Mouse (Mus musculus) C2C12 (cell line): ENCODE data around the gene Hes7. TPM values are rescaled to one million over a fixed set of nuclear protein-coding genes. Genes with fewer than 3 reads are reported as not detected.

Experiments used
- H3K27me3 ChIP-seq: one replicate; pipeline ENCODE4 v1.6.1; 2011; ENCODE audit not compliant: control insufficient read depth, insufficient read depth, insufficient read length
- H3K36me3 ChIP-seq: one replicate; pipeline ENCODE4 v1.6.1; 2011; ENCODE audit not compliant: control insufficient read depth, insufficient read depth
- H3K4me3 ChIP-seq: one replicate; pipeline ENCODE4 v1.5.1; 2011; ENCODE audit warnings: mild to moderate bottlenecking, control low read depth; ENCODE audit not compliant: poor library complexity, insufficient read depth, severe bottlenecking
- H3K79me2 ChIP-seq: one replicate; pipeline ENCODE4 v1.6.1; 2011; ENCODE audit not compliant: control insufficient read depth, insufficient read depth
- H3K79me3 ChIP-seq: one replicate; pipeline ENCODE4 v1.6.1; 2011; ENCODE audit warnings: low read depth, control low read depth
- H3ac ChIP-seq: one replicate; pipeline ENCODE3; 2011; ENCODE audit warnings: low read depth; ENCODE audit not compliant: control insufficient read depth, insufficient read length
- CEBPB ChIP-seq: IDR thresholded peaks from one replicate; pipeline ENCODE4 v1.6.1; 2011; ENCODE audit warnings: low read depth, mild to moderate bottlenecking, control low read depth, moderate library complexity
- CTCF ChIP-seq: IDR thresholded peaks from one replicate; pipeline ENCODE4 v1.5.1; 2011; ENCODE audit not compliant: control insufficient read depth, insufficient read depth, insufficient read length
- FOSL1 ChIP-seq: IDR thresholded peaks from one replicate; pipeline ENCODE4 v1.8.0; 2011; ENCODE audit warnings: mild to moderate bottlenecking, low read length; ENCODE audit not compliant: poor library complexity, insufficient read depth, severe bottlenecking
- MAX ChIP-seq: IDR thresholded peaks from one replicate; pipeline ENCODE4 v1.6.1; 2011; ENCODE audit warnings: mild to moderate bottlenecking, control low read depth
- MYOD1 ChIP-seq: IDR thresholded peaks from one replicate; pipeline ENCODE4 v1.6.1; 2011; ENCODE audit warnings: low read depth; ENCODE audit not compliant: control insufficient read depth, insufficient read length
- MYOG ChIP-seq: IDR thresholded peaks from one replicate; pipeline ENCODE4 v1.6.1; 2011; ENCODE audit not compliant: control insufficient read depth, insufficient read length; ENCODE audit errors: extremely low read depth
- USF1 ChIP-seq: IDR thresholded peaks from one replicate; pipeline ENCODE4 v1.6.1; 2011; ENCODE audit warnings: low read depth, mild to moderate bottlenecking, control low read depth, moderate library complexity
- polyA plus RNA-seq: library from polyadenylated mRNA; unstranded; fragments of >200 nt; fragmentation: generic; extraction: Trizol; gene quantifications from one replicate; pipeline ENCODE4 v1.2.1, GENCODE M21; 2012; ENCODE audit warnings: missing spikeins

Gene Hes7
- polyA plus RNA-seq, 1 experiment, result 0.06 TPM

DNA sequence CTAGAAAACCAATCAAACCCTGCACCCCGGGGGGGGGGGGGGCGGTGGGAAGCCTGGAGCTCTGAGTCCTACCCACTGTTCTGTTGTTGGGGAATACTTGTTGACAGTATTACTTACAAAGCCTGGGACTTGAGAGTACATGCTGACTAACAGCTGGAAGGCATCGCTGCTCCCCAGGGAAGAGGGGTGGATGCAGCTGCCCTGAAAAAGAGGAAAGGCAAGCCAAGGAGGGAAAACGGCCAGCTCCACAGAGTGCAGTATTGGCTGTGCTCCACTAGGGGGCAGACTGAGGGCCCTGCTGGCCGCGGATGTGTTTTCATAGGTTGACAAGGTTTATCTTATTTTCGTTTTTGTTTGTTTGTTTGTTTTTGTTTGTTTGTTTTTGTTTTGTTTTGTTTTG lies 51.4 kb downstream of the Hes7 start:
- H3K36me3 ChIP-seq, result no peaks in the 10 kb centered on the region
- TF ChIP-seq CEBPB, result no peak
- TF ChIP-seq USF1, result no peak
- TF ChIP-seq MYOD1, result peak; percentile 51
- TF ChIP-seq MYOG, result no peak
- TF ChIP-seq FOSL1, result no peak
- TF ChIP-seq CTCF, result peak; percentile 69
- TF ChIP-seq MAX, result no peak
- no peaks in the 10 kb centered on the region for H3K79me2 ChIP-seq
- peaks cover 21% of the 10 kb centered on the region for H3K27me3 ChIP-seq
- H3K4me3 ChIP-seq, result no peak overlapping the region
- no peaks in the 10 kb centered on the region for H3K79me3 ChIP-seq
- H3ac ChIP-seq, result no peak overlapping the region

DNA sequence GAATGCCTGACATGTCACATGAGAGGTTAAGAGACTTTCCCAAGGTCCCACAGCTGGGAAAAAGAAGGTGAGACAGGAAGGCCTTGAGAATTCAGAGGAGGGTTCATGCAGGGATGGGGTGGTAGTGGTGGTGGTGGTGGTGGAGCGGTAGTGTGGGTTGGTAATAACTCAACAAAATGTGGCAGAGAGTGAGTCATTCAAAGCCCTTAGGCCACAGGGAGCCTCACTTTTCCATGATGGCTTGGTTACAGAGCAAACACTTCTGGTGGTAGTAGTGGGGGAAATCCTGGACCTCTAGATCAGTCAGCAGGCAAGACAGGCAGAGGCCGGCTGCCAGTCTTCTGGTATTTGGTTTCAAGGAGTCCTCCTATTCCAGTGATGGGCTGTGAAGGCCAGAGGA lies 52.4 kb downstream of the Hes7 start:
- Histone ChIP-seq H3ac (no peak overlapping the region), H3K79me3 (no peaks in the 10 kb centered on the region), H3K27me3 (peaks cover 16% of the 10 kb centered on the region), H3K4me3 (no peak overlapping the region), H3K79me2 (no peaks in the 10 kb centered on the region), H3K36me3 (no peaks in the 10 kb centered on the region)
- TF ChIP-seq USF1, result no peak
- TF ChIP-seq FOSL1, result no peak
- TF ChIP-seq MYOG, result no peak
- no peak for TF ChIP-seq CEBPB
- no peak for TF ChIP-seq MAX
- no peak for TF ChIP-seq MYOD1
- TF ChIP-seq CTCF, result no peak

Other genes with a start within 250 kb of the Hes7 start
- gene Ndel1, start 248.5 kb upstream of the Hes7 start, polyA plus RNA-seq, result 27.9 TPM
- gene Rnf222, start 231.9 kb upstream of the Hes7 start, polyA plus RNA-seq, result not detected
- 625 TPM for gene Rpl26, start 218.8 kb upstream of the Hes7 start, polyA plus RNA-seq
- not detected for gene Odf4, start 193.3 kb upstream of the Hes7 start, polyA plus RNA-seq
- gene Arhgef15, start 162.9 kb upstream of the Hes7 start, polyA plus RNA-seq, result 0.25 TPM
- 0.88 TPM for gene Slc25a35, start 152.3 kb upstream of the Hes7 start, polyA plus RNA-seq
- gene Rangrf, start 145.2 kb upstream of the Hes7 start, polyA plus RNA-seq, result 76.2 TPM
- gene Pfas, start 111.9 kb upstream of the Hes7 start, polyA plus RNA-seq, result 22.2 TPM
- gene Ctc1, start 104.5 kb upstream of the Hes7 start, polyA plus RNA-seq, result 35.0 TPM
- gene Aurkb, start 74.8 kb upstream of the Hes7 start, polyA plus RNA-seq, result 76.6 TPM
- 14.3 TPM for gene Borcs6, start 60.7 kb upstream of the Hes7 start, polyA plus RNA-seq
- gene Tmem107, start 49.6 kb upstream of the Hes7 start, polyA plus RNA-seq, result 41.9 TPM
- 20.9 TPM for gene Vamp2, start 31.9 kb upstream of the Hes7 start, polyA plus RNA-seq
- gene Per1, start 25.2 kb upstream of the Hes7 start, polyA plus RNA-seq, result 4.5 TPM
- gene 9130213A22Rik, start 2.2 kb downstream of the Hes7 start, polyA plus RNA-seq, result 0.21 TPM
- 0.14 TPM for gene Aloxe3, start 5.5 kb downstream of the Hes7 start, polyA plus RNA-seq
- gene Alox12b, start 36.6 kb downstream of the Hes7 start, polyA plus RNA-seq, result not detected
- gene Alox8, start 77.4 kb downstream of the Hes7 start, polyA plus RNA-seq, result 0.06 TPM
- gene Gucy2e, start 116.6 kb downstream of the Hes7 start, polyA plus RNA-seq, result not detected
- 9.9 TPM for gene Cntrob, start 203.4 kb downstream of the Hes7 start, polyA plus RNA-seq
- gene Trappc1, start 203.6 kb downstream of the Hes7 start, polyA plus RNA-seq, result 114 TPM
- gene Kcnab3, start 205.9 kb downstream of the Hes7 start, polyA plus RNA-seq, result 3.2 TPM
- gene Rnf227, start 220.1 kb downstream of the Hes7 start, polyA plus RNA-seq, result 3.9 TPM
- gene Chd3, start 249.0 kb downstream of the Hes7 start, polyA plus RNA-seq, result 100 TPM